Mouse (Mus musculus) spleen, postnatal 0 days (tissue): ENCODE data around the gene Tab1. TPM values are rescaled to one million over a fixed set of nuclear protein-coding genes. Genes with fewer than 3 reads are reported as not detected.

Experiments
- polyA plus RNA-seq: library from polyadenylated mRNA; unstranded; fragments of >200 nt; fragmentation: Nextera tagmentation; extraction: Ambion mirVana; gene quantifications from 2 replicates; pipeline ENCODE4 v1.2.1, GENCODE M21; 2015

The Tab1 gene
- 20.0 and 20.1 TPM in 2 replicates for polyA plus RNA-seq

GRCm38 (mm10) chr15:80132993-80133586 lies at the start of gene Tab1:
TSS of gene Tab1 (plus strand) at chr15:80133127.

DNA sequence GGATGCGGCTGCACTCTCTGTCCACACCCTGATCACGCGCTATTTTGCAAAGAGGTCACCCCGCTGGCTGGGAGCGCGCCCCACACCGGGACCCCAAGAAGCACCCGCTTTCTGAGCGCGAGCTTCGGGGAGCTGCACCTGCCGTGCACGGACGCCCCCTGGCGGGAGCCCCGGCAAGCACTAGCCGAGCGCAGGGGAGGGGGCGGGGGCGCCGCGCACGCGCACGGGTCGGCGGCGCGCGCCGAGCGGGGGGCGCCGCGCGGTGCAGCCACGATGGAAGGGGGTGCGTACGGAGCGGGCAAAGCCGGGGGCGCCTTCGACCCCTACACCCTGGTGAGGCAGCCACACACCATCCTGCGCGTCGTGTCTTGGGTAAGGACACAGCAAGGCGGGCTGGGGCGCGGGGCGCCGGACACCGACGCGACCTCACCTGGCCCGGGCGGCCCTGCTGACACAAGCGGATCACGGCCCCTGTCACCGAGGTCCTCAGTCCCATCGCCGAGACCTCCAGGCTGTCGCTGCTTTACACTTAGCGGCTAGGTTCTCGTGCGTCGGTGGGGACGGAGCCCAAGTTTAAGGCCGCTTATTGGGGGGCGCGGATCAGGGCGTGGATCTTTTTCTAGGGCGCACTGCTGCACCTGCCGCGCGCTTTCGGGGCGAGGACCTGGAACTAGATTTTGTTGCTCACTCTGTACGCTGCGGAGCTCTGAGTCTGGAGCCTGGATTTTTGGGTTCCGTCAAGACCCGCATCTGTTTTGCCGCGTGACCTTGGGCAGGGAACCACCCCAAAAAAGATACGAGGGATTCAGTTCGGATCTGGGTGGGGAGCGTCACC lies 41.6 kb upstream of the Tab1 start, which contains the start of the genes Syngr1 and Rpl3:
Gene Syngr1, plus strand, starts transcription at position 214 of the 835 bp plus-strand sequence.
Gene Rpl3, minus strand, starts transcription at position 748 of the 835 bp plus-strand sequence.

GRCm38 (mm10) chr15:80173001-80173771 lies 40.3 kb downstream of the Tab1 start, which contains the start of gene Mgat3:
TSS of gene Mgat3 (plus strand) at chr15:80173721.

Other genes with a start within 250 kb of the Tab1 start
- gene Apobec3, start 241.5 kb upstream of the Tab1 start, polyA plus RNA-seq = 114 TPM in 2 replicates
- 3.6 and 4.0 TPM in 2 replicates for gene Cbx7, start 162.0 kb upstream of the Tab1 start, polyA plus RNA-seq
- 1.6 and 1.9 TPM in 2 replicates for gene Pdgfb, start 118.2 kb upstream of the Tab1 start, polyA plus RNA-seq
- 33.7 and 42.0 TPM in 2 replicates for gene Syngr1, start 41.8 kb upstream of the Tab1 start, polyA plus RNA-seq
- 779 and 800 TPM in 2 replicates for gene Rpl3, start 41.3 kb upstream of the Tab1 start, polyA plus RNA-seq
- 0.53 and 1.0 TPM in 2 replicates for gene Mgat3, start 40.6 kb downstream of the Tab1 start, polyA plus RNA-seq
- 14.6 and 16.2 TPM in 2 replicates for gene Mief1, start 100.9 kb downstream of the Tab1 start, polyA plus RNA-seq
- not detected in 2 replicates for gene AC140267.1, start 102.7 kb downstream of the Tab1 start, polyA plus RNA-seq
- 105 and 114 TPM in 2 replicates for gene Atf4, start 122.1 kb downstream of the Tab1 start, polyA plus RNA-seq
- gene Rps19bp1, start 131.2 kb downstream of the Tab1 start, polyA plus RNA-seq = 34.9 and 36.8 TPM in 2 replicates
- gene Cacna1i, start 154.1 kb downstream of the Tab1 start, polyA plus RNA-seq = 0.05 and 0.06 TPM in 2 replicates